Mouse (Mus musculus) heart, embryonic 16.5 days (tissue): ENCODE measurements at regions not wholly inside any gene's neighbourhood (a gene's known extent, or its start where the extent isn't known, plus 50 kb on each side); places are given as distances from the start of the nearest gene placed in this dataset.

Experiments used
- ATAC-seq: fragments of 200-750 bp; cut with Nextera tagmentation; replicated peaks from 2 replicates; pipeline ENCODE4 v1.8.0; 2017; ENCODE audit warnings: moderate number of reproducible peaks; ENCODE audit not compliant: insufficient read depth, low FRiP score; ENCODE audit errors: extremely low read depth
- H3K27ac ChIP-seq: fragments of 300-500 bp; sonication (generic); 2 replicates; pipeline ENCODE4 v1.5.1; 2014; ENCODE audit warnings: mild to moderate bottlenecking, low read length, control low read depth, moderate library complexity
- H3K27me3 ChIP-seq: fragments of 300-500 bp; sonication (generic); 2 replicates; pipeline ENCODE4 v1.6.1; 2014; ENCODE audit warnings: low read length, mixed read lengths; ENCODE audit not compliant: control insufficient read depth, insufficient read depth
- H3K36me3 ChIP-seq: fragments of 300-500 bp; sonication (generic); 2 replicates; pipeline ENCODE4 v1.6.1; 2014; ENCODE audit not compliant: control insufficient read depth, insufficient read depth
- H3K4me1 ChIP-seq: fragments of 300-500 bp; sonication (generic); 2 replicates; pipeline ENCODE4 v1.6.1; 2014; ENCODE audit warnings: low read length, mixed read lengths; ENCODE audit not compliant: control insufficient read depth, insufficient read depth
- H3K4me2 ChIP-seq: fragments of 300-500 bp; sonication (generic); 2 replicates; pipeline ENCODE4 v1.6.1; 2014; ENCODE audit warnings: low read depth, mild to moderate bottlenecking, control low read depth, low read length
- H3K4me3 ChIP-seq: fragments of 300-500 bp; sonication (generic); 2 replicates; pipeline ENCODE4 v1.5.1; 2014; ENCODE audit warnings: mild to moderate bottlenecking, control low read depth, low read length
- H3K9ac ChIP-seq: fragments of 300-500 bp; sonication (generic); 2 replicates; pipeline ENCODE4 v1.6.1; 2014; ENCODE audit warnings: low read length, control low read depth
- H3K9me3 ChIP-seq: fragments of 300-500 bp; sonication (generic); replicated peaks from 2 replicates; pipeline ENCODE4 v1.6.1; 2016; ENCODE audit warnings: low read length; ENCODE audit not compliant: control insufficient read depth
- WGBS: fragments of 180-500 bp; shearing (Covaris S2); extraction: QIAGEN DNeasy Blood & Tissue Kit; methylation state at CpG from one replicate; pipeline ENCODE4 v1.1.7; 2014; 5-methylcytosine and 5-hydroxymethylcytosine counted together

GRCm38 (mm10) chr13:31328756-31329155 lies 227.2 kb upstream of the Foxq1 start:
- H3K4me2 ChIP-seq, result no peak overlapping the region
- no peak for ATAC-seq
- peaks cover 2% of the 10 kb centered on the region; the same call in 1 of the 2 replicates for H3K27me3 ChIP-seq
- H3K4me3 ChIP-seq, result no peak overlapping the region
- H3K4me1 ChIP-seq, result 0 out of 2 replicates have a peak, but pooled peaks cover 6% of the 10 kb centered on the region
- H3K9me3 ChIP-seq, result no peaks in the 10 kb centered on the region
- WGBS, result 72% methylated on average over 8 of the region's 8 CpGs
- no peak overlapping the region for H3K27ac ChIP-seq
- H3K9ac ChIP-seq, result no peak overlapping the region
- H3K36me3 ChIP-seq, result no peaks in the 10 kb centered on the region

DNA sequence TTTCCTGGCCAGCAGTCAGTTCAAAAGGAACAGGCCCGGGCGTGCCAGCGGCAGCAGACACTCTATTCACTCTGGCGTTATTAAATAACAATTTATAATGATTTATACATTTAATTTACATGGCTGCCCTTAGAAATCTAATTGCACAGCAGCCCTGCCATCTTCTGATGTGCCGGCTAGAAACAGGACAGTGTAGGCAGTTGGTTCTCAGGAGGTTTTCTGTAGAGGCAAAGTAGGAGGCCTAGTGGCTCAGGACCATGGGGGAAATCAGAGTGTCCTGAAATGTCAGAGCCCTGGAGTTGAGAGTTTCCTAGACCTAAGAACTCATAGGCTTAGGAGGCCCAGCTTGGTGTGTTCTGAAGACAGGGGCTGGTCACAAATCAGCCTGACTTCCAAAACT lies 225.2 kb upstream of the Foxq1 start:
- Histone ChIP-seq H3K27me3 (peaks cover 2% of the 10 kb centered on the region; the same call in 1 of the 2 replicates), H3K4me1 (0 out of 2 replicates have a peak, but pooled peaks cover 6% of the 10 kb centered on the region), H3K27ac (no peak overlapping the region), H3K4me2 (no peak overlapping the region), H3K9me3 (no peaks in the 10 kb centered on the region), H3K4me3 (no peak overlapping the region), H3K9ac (no peak overlapping the region), H3K36me3 (no peaks in the 10 kb centered on the region)
- no peak for ATAC-seq
- 77% methylated on average over 5 of the region's 5 CpGs for whole genome bisulfite sequencing

- no peak overlapping the region for H3K4me2 ChIP-seq
- no peaks in the 10 kb centered on the region for H3K9me3 ChIP-seq
- no peak overlapping the region for H3K9ac ChIP-seq
- H3K36me3 ChIP-seq, result no peaks in the 10 kb centered on the region
- H3K27me3 ChIP-seq, result no peaks in the 10 kb centered on the region
- 82% methylated on average over 3 of the region's 3 CpGs for WGBS
- no peaks in the 10 kb centered on the region for H3K4me1 ChIP-seq
- no peak for ATAC-seq
- no peak overlapping the region for H3K4me3 ChIP-seq
- H3K27ac ChIP-seq, result no peak overlapping the region
Observed at GRCm38 (mm10) chr13:31334981-31335380, 221.0 kb upstream of the Foxq1 start.

DNA sequence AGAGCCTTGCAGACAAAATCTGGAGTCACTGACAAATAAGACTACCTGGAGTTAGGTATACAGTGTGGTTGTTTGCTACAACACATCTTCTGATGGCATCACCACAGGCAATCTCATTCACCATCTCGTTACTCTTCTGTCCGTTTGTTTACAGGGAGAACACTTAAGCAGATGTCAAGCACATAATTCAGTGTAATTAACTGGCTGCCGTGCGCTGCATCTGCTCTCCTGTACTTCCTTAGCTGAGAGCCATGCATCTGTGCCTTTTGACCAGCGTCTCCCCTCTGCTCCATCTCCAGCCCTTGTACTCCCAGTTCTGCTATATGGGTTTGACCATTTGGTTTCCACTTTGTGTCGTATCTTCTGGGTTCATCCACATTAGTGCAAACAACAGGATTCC lies 218.3 kb upstream of the Foxq1 start:
- H3K4me2 ChIP-seq, result no peak overlapping the region
- ATAC-seq, result no peak
- no peak overlapping the region for H3K4me3 ChIP-seq
- no peaks in the 10 kb centered on the region for H3K4me1 ChIP-seq
- 72% methylated on average over 6 of the region's 6 CpGs for WGBS
- H3K27me3 ChIP-seq, result no peaks in the 10 kb centered on the region
- no peaks in the 10 kb centered on the region for H3K36me3 ChIP-seq
- no peak overlapping the region for H3K9ac ChIP-seq
- no peaks in the 10 kb centered on the region for H3K9me3 ChIP-seq
- H3K27ac ChIP-seq, result no peak overlapping the region

DNA sequence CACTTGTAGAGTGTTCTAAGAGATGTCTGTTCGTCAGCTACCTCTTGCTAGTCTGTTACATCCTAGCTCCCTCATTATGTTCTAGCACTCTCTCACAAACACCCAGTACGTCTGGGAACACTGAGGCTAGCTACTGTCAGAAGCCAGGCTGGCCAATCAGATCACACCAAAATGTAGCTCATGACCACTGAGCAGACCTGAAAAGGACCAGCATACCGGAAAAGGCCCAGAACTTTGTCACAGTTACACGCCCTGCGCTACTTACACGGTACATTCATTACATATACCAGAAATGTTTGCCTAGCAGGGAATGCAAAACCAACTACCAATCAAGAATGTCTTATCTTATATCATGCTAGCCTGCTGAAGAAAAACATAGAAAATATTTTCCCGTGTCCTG lies 216.5 kb upstream of the Foxq1 start:
- ATAC-seq, result no peak
- no peaks in the 10 kb centered on the region for H3K9me3 ChIP-seq
- H3K36me3 ChIP-seq, result no peaks in the 10 kb centered on the region
- no peaks in the 10 kb centered on the region for H3K4me1 ChIP-seq
- H3K4me3 ChIP-seq, result no peak overlapping the region
- H3K27ac ChIP-seq, result no peak overlapping the region
- no peak overlapping the region for H3K4me2 ChIP-seq
- 80% methylated on average over 7 of the region's 7 CpGs for WGBS
- no peak overlapping the region for H3K9ac ChIP-seq
- H3K27me3 ChIP-seq, result no peaks in the 10 kb centered on the region

GRCm38 (mm10) chr13:31339901-31340300 lies 216.0 kb upstream of the Foxq1 start:
- H3K27ac ChIP-seq, result no peak overlapping the region
- H3K4me1 ChIP-seq, result no peaks in the 10 kb centered on the region
- WGBS, result 82% methylated on average over 2 of the region's 2 CpGs
- no peak for ATAC-seq
- no peak overlapping the region for H3K9ac ChIP-seq
- no peak overlapping the region for H3K4me3 ChIP-seq
- H3K27me3 ChIP-seq, result no peaks in the 10 kb centered on the region
- no peaks in the 10 kb centered on the region for H3K36me3 ChIP-seq
- H3K4me2 ChIP-seq, result no peak overlapping the region
- 0 out of 2 replicates have a peak, but pooled peaks cover under 1% of the 10 kb centered on the region for H3K9me3 ChIP-seq

DNA sequence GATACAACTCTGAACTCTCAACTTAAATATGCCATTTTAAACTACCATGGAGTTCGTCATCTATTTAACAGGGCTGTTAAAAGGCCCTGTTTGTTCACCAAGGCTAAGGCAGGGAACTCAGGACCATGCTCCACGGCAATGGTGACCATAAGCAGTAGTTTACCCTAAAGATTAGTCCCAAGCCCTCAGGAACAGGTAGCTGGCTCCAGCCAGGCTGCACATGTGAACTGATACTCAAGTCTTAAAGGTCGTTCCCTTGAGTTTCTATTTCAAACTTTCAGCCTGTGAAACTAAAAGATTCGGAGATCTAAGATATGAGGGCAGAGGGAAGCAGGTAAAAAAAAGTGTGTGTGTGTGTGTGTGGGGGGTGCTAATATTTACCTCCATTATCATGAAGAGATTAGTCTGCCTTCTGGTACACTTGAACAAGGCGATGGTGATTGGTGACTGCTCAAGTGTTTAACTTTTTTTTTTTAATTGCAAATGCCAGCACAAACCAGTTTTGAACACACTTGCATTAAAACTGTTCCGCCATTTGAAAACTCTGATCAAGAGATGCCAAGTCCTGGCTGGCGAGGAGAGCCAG lies 215.5 kb upstream of the Foxq1 start:
- Histone ChIP-seq H3K9ac (no peak overlapping the region), H3K4me1 (no peaks in the 10 kb centered on the region), H3K27ac (no peak overlapping the region), H3K27me3 (no peaks in the 10 kb centered on the region), H3K4me2 (no peak overlapping the region), H3K9me3 (0 out of 2 replicates have a peak, but pooled peaks cover 3% of the 10 kb centered on the region), H3K36me3 (no peaks in the 10 kb centered on the region), H3K4me3 (no peak overlapping the region)
- ATAC-seq, result no peak
- WGBS, result 69% methylated on average over 7 of the region's 7 CpGs

- H3K27me3 ChIP-seq, result no peaks in the 10 kb centered on the region
- no peaks in the 10 kb centered on the region for H3K4me1 ChIP-seq
- 0 out of 2 replicates have a peak, but pooled peaks cover 3% of the 10 kb centered on the region for H3K9me3 ChIP-seq
- no peak for ATAC-seq
- no peak overlapping the region for H3K9ac ChIP-seq
- no peaks in the 10 kb centered on the region for H3K36me3 ChIP-seq
- no peak overlapping the region for H3K4me2 ChIP-seq
- 71% methylated on average over 15 of the region's 15 CpGs for WGBS
- no peak overlapping the region for H3K27ac ChIP-seq
- H3K4me3 ChIP-seq, result no peak overlapping the region
Observed at GRCm38 (mm10) chr13:31341282-31342100, 214.4 kb upstream of the Foxq1 start.

DNA sequence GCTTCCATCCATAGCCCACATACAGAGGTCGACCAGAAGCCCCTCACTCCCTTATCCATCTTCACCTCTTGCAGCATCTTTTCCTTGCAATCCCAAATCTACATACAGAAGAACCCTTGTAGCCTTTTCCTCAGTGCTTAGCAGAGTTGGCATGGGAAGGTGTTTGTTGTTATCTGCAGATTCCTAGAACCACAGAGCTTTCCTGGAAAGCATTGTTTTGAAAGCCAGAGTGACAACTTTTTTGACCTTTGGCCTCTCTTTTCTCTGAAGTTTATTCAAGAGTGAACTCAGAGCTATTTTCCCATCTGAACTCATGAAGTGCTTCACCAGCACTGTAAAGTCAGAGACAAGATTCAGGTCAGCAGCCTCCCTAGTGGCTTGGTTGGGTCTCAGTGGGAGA lies 209.7 kb upstream of the Foxq1 start:
- Histone ChIP-seq H3K9me3 (0 out of 2 replicates have a peak, but pooled peaks cover 3% of the 10 kb centered on the region), H3K27me3 (no peaks in the 10 kb centered on the region), H3K27ac (no peak overlapping the region), H3K36me3 (no peaks in the 10 kb centered on the region), H3K4me2 (no peak overlapping the region), H3K4me1 (no peaks in the 10 kb centered on the region; the same call in 1 of the 2 replicates), H3K9ac (no peak overlapping the region), H3K4me3 (no peak overlapping the region)
- no peak for ATAC-seq
- WGBS, result 52% methylated on average over 1 of the region's 1 CpGs
